Mouse (Mus musculus): Measurements from ENCODE around the gene Ube2z.

The Ube2z gene

GRCm38 (mm10) chr11:96006852-96007515, 58.2 kb downstream of the Ube2z start:
- DNase-seq (ENCODE audit: low spot score in 2 of 2) = no peak

DNA sequence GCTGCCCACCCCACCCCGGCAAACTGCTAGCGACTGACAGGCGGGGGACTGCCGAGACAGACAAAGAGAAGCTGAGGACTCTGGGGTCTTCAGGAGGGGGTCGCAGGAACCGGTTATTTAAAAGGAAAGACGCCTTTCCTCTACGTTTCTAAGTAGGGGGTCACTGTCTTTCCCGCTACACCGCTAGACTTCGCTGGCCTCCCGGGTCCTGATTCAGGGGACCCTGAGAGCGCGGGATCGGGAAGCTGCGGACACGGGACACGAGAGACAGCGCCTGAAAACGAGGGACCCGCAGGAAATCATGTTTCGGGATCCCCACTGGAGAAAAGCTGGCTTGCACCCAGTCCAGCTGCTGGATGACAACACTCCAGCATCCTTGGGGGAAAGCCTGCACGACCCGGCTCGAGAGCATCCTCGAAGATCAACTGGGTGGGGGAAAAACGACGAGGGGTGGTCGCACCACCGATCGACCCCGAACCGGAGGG, 58.8 kb downstream of the Ube2z start:
- DNase-seq (ENCODE audit: low spot score in 2 of 2) = no peak

DNA sequence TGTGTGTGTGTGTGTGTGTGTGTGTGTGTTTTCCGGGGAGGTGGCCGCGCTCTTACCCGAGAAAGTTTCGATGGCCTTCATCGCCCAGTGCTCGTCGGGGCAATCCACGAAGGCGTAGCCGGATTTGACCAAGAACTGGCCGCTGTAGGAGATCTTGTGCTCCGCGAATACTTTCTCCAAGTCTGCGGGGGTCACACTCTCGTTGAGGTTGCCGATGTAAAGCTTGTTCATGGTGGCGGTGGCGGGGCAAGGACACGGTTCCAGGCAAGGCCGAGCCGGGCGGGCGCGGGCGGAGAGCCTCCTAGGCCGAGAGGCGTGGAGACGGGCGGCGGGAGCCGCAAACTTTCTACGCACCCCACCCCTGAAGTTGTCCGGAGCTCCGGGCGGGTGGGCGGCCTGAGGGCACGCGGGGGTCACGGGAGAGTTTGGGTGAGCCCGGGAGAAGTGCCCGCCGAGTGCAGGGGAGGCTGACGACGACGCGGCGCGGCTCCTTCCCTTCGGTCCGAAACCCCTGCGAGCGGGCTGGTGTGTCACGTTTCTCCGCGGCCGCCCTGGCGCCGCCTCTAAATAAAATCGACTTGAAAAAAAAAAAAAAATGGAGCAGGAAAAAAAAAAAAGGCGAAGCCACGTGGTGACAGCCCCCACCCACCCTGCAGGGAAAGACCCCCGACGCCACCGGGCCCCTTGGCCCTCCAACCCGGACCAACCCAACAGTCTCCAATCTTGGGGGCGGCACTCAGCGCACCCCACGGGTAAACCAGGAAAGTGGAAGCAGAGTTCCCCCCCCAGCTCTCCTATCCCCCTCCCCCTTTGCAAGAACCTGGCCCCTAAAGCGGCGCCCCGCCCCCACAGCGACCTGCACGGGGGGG, 59.6 kb downstream of the Ube2z start, which contains the start of gene Igf2bp1:
Gene Igf2bp1, minus strand, starts transcription at position 538 of the 869 bp plus-strand sequence.
- DNase-seq (ENCODE audit: low spot score in 2 of 2) = no peak

- DNase-seq (ENCODE audit: low spot score in 2 of 2) = no peak
Measured at GRCm38 (mm10) chr11:96004793-96005402, 60.3 kb downstream of the Ube2z start.

GRCm38 (mm10) chr11:96003969-96004792, 61.0 kb downstream of the Ube2z start:
- no peak for DNase-seq (ENCODE audit: low spot score in 2 of 2)

DNA sequence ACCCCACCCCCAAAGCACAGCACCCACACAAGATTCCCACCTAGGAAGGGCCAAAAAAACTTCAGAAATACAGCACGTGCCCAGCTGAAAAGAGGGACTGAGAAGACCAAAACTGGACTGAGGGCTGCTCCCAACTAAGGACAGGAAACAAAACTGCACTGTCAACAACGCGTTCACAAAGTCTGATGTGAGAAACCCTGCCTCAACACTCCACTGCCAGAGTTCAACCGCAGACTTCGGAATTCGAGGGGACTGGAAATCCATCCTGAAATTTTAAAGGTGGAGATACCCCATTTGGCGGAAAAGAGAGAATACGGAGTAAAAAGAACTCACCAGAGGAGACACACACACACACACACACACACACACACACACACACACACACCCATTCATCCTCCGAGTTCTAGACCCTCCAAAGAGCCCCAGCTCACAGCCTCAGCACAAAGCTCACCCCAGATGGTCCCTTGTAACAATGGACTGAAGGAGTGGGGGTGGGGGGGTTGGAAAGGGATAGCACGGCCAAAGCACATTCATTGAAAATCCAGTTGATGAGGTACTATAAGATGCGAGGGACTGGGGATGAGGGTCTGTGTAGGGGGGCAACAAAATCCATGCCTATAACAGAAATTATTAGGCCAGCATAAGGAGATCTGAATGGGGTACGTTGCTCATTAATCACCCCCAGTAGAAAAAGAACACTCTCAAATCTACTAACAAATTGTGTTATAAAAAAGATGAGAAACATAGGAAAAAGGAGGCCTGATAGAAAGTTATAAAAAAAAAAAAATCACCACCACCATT, 61.9 kb downstream of the Ube2z start:
- no peak for DNase-seq (ENCODE audit: low spot score in 2 of 2)

All from frontal cortex, postnatal 36 days (tissue).